Mouse (Mus musculus): ENCODE measurements around the gene Irx4. TPM values are rescaled to one million over a fixed set of nuclear protein-coding genes. Genes with fewer than 3 reads are reported as not detected.

Irx4 gene
- polyA plus RNA-seq, 1 experiment, result not detected

DNA sequence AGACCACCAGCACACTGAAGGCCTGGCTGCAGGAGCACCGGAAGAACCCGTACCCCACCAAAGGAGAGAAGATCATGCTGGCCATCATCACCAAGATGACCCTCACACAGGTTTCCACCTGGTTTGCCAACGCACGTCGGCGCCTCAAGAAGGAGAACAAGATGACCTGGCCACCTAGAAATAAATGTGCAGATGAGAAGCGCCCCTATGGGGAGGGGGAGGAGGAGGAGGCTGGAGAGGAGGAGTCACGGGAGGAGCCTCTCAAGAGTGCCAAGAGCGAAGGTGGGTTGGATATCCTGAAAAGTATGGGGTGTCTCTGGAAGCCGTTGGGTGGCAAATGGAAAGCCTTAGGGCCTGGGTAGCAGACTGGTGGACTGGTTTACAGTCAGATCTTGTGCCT is 7.3 kb downstream of the Irx4 start:
- no peaks in the 10 kb centered on the region for H3K9me3 ChIP-seq (ENCODE audit: control insufficient read depth, low read length)
- H3K27me3 ChIP-seq (ENCODE audit: control insufficient read depth), result peaks cover 99% of the 10 kb centered on the region
- no peaks in the 10 kb centered on the region for H3K4me1 ChIP-seq (ENCODE audit: control insufficient read depth)
- no peak for TF ChIP-seq GATA1 (IDR thresholded peaks at IDR 0.05; ENCODE audit: low read length)
- no peak for TF ChIP-seq TAL1 (IDR thresholded peaks at IDR 0.05; ENCODE audit: low read length)
- no peak overlapping the region for H3K4me3 ChIP-seq (replicated peaks)
- H3K36me3 ChIP-seq (ENCODE audit: control insufficient read depth), result no peaks in the 10 kb centered on the region

DNA sequence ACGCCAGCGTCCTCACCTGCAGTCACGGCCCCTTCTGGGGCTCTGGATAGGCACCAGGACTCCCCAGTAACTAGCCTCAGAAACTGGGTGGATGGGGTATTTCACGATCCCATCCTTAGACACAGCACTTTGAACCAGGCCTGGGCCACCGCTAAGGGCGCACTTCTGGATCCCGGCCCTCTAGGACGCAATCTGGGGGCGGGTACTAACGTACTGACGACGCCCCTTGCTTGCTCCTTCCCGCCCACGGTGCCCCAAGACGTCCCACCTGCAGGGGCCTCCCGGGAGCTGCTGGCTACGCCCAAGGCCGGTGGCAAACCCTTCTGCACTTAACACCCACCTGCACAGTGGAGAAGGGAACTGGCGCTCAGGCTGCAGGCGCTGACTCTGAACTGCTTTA is 8.4 kb downstream of the Irx4 start:
- Histone ChIP-seq H3K36me3 (ENCODE audit: control insufficient read depth) (no peaks in the 10 kb centered on the region), H3K9me3 (ENCODE audit: control insufficient read depth, low read length) (no peaks in the 10 kb centered on the region), H3K4me1 (ENCODE audit: control insufficient read depth) (no peaks in the 10 kb centered on the region), H3K4me3 (replicated peaks) (no peak overlapping the region), H3K27me3 (ENCODE audit: control insufficient read depth) (peaks cover 99% of the 10 kb centered on the region)
- no peak for TF ChIP-seq GATA1 (IDR thresholded peaks at IDR 0.05; ENCODE audit: low read length)
- TF ChIP-seq TAL1 (IDR thresholded peaks at IDR 0.05; ENCODE audit: low read length), result no peak

DNA sequence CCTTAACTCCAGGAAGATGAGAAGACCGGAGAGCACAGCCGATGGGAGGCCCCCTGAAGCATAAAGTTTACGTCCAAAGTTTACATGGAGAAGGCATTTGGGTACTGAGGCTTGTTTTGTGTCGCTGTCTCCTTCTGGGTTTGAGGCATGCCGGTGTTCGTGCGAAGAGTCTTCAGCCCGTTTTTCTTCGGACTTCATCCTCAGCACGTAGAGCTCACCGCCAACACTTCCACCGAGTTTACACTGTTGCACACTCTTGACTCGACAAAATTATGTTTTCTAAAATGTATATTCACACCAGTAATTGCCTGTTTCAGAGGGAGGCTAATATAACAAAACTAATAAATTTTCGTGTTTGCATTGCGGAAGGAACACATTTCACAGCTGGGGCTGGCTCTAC is 9.0 kb downstream of the Irx4 start:
- Histone ChIP-seq H3K27me3 (ENCODE audit: control insufficient read depth) (peaks cover 99% of the 10 kb centered on the region), H3K36me3 (ENCODE audit: control insufficient read depth) (no peaks in the 10 kb centered on the region), H3K9me3 (ENCODE audit: control insufficient read depth, low read length) (no peaks in the 10 kb centered on the region), H3K4me3 (replicated peaks) (no peak overlapping the region), H3K4me1 (ENCODE audit: control insufficient read depth) (no peaks in the 10 kb centered on the region)
- TF ChIP-seq TAL1 (IDR thresholded peaks at IDR 0.05; ENCODE audit: low read length) (no peak), GATA1 (IDR thresholded peaks at IDR 0.05; ENCODE audit: low read length) (no peak)

DNA sequence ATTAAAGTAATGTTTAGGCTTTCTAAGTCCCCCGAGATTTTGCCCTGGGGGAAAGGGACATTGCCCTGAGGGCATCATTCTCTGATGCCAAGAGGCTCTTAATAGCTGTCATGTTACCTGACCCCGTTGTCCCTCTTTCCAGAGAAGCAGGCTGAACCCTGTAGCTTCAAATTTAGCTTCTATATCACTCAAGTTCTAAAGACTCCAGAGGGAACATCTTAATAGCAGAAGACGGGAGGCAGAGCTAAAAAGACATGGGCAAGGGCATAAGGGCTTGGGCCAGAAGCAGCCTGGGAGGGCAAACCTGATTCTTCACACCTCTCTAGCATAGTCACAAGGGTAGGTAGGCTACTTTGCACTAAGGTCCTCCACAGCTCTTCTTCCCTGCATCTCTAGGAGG is 9.6 kb downstream of the Irx4 start:
- Histone ChIP-seq H3K9me3 (ENCODE audit: control insufficient read depth, low read length) (no peaks in the 10 kb centered on the region), H3K36me3 (ENCODE audit: control insufficient read depth) (no peaks in the 10 kb centered on the region), H3K4me1 (ENCODE audit: control insufficient read depth) (no peaks in the 10 kb centered on the region), H3K4me3 (replicated peaks) (no peak overlapping the region), H3K27me3 (ENCODE audit: control insufficient read depth) (peaks cover 97% of the 10 kb centered on the region)
- TF ChIP-seq TAL1 (IDR thresholded peaks at IDR 0.05; ENCODE audit: low read length) (no peak), GATA1 (IDR thresholded peaks at IDR 0.05; ENCODE audit: low read length) (no peak)

DNA sequence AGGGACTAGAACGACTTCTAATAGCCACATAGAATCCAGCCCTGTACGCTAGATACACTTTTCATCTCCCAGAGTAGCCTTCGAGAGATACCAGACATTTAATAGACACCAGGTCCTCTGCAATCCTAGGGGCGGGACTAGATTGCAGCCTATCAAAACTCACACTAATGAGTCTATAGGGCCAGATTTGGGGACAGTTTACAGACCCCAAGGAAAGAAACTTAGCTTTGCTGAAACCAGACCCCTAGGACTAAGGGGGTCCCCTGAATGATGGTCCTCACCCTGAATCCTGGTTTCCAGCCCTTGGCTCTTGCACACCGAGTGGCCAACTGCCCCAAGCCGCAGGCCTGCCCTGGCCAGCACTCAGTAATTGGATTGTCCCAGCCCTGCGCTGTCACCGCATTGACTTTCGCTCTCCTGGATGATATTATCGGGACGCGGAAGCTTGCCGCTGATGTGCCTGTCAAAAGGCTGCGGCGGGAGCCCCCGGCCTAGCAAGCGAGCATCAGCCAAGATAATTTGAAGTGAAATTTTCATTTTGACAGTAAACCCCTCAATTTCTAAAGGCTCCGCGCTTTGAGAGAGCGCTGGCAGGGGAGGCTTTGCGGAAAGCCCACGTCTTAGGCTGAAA is 10.3 kb downstream of the Irx4 start:
- Histone ChIP-seq H3K9me3 (ENCODE audit: control insufficient read depth, low read length) (no peaks in the 10 kb centered on the region), H3K27me3 (ENCODE audit: control insufficient read depth) (peaks cover 90% of the 10 kb centered on the region), H3K4me3 (replicated peaks) (no peak overlapping the region), H3K36me3 (ENCODE audit: control insufficient read depth) (no peaks in the 10 kb centered on the region), H3K4me1 (ENCODE audit: control insufficient read depth) (no peaks in the 10 kb centered on the region)
- no peak for TF ChIP-seq GATA1 (IDR thresholded peaks at IDR 0.05; ENCODE audit: low read length)
- TF ChIP-seq TAL1 (IDR thresholded peaks at IDR 0.05; ENCODE audit: low read length), result no peak

DNA sequence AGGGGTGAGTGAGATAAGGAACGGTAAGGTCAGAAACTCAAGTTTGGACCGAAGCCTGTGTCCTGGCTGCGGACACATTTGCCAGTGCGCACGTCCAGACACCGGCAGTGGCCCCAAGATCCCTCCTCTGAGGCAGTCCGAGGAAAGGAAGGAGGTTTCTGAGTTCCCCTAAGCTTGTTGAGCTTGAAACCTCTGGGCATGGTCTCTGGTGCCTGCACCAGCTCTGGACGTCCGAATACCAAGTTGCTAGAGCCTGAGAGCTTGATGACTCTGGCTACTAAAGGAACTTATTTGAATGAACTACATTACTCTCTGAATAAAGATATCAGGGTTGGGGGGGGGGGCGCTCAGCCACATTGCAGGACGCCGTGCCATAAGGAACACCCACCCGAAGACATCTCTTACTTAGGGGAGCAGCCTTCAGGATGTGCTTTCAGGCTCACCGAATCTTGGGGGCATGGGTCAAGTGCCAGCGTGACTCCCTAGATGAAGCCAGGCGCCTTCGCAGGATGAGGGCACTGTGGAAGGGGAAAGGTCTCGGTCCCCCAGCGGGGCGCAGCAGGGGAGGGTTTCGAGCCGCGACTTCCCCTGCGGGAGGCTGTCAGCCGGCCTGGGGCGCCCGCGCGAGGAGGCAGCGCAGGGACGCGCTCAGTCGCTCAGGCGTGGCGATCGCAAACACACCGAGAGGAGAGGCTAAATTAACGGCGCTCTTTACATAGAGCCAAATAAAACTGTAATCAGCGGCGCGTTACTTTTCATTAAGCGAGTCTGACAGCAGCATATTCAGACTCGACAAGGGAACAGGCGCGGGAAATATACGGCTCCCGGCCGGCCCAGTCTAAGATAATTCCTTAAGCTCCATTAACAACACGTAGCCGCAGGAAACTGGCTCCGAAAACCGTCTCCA is 11.3 kb downstream of the Irx4 start:
- H3K27me3 ChIP-seq (ENCODE audit: control insufficient read depth), result peaks cover 81% of the 10 kb centered on the region
- no peak overlapping the region for H3K4me3 ChIP-seq (replicated peaks)
- no peaks in the 10 kb centered on the region for H3K9me3 ChIP-seq (ENCODE audit: control insufficient read depth, low read length)
- no peaks in the 10 kb centered on the region for H3K36me3 ChIP-seq (ENCODE audit: control insufficient read depth)
- H3K4me1 ChIP-seq (ENCODE audit: control insufficient read depth), result no peaks in the 10 kb centered on the region
- no peak for TF ChIP-seq GATA1 (IDR thresholded peaks at IDR 0.05; ENCODE audit: low read length)
- TF ChIP-seq TAL1 (IDR thresholded peaks at IDR 0.05; ENCODE audit: low read length), result no peak

DNA sequence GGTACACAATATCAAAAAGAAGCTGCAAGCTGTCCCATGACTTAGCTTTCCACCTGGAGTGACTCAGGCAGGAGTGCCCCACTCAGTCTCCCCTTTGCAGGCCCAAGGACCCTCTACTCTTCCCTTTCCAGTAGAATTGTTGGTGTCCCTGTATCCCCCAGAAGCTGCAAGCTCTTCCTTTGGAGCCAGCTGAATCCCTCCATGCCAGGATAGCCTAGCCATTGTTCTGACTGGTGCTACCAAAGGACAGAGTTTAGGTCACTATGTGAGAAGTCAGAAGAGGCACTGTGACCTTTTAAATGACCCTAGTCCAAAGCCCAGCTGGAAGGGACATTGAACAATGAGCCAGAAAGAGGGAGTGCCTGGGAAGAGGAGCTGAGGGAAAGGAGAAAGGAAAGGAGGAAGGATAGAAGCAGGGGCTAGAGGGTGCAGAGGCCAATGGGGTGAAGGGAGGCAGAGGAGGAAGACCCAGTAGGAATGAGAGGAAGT is 12.6 kb downstream of the Irx4 start:
- no peak overlapping the region for H3K4me3 ChIP-seq (replicated peaks)
- H3K9me3 ChIP-seq (ENCODE audit: control insufficient read depth, low read length), result no peaks in the 10 kb centered on the region
- H3K36me3 ChIP-seq (ENCODE audit: control insufficient read depth), result no peaks in the 10 kb centered on the region
- TF ChIP-seq TAL1 (IDR thresholded peaks at IDR 0.05; ENCODE audit: low read length), result no peak
- TF ChIP-seq GATA1 (IDR thresholded peaks at IDR 0.05; ENCODE audit: low read length), result no peak
- H3K4me1 ChIP-seq (ENCODE audit: control insufficient read depth), result no peaks in the 10 kb centered on the region
- H3K27me3 ChIP-seq (ENCODE audit: control insufficient read depth), result peaks cover 69% of the 10 kb centered on the region

DNA sequence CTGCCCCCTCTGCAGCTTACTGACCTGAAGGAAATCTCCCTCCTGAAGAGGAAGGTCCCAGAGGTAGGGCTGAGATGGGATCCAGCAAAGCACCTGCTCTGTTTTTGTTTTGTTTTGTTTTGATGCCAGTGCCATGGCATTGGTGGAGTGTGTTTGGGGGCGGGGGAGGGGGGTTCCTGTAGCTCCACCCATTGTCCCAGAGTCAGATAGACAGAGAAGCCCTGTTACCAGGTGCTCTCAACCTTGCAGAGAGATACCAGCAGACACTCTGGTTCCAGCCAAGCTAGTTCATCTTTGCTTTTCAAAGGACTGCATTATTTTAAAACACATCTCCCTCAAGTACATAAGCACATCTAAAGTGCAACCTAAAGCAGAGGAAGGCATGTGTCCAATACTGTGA is 13.3 kb downstream of the Irx4 start:
- TF ChIP-seq TAL1 (IDR thresholded peaks at IDR 0.05; ENCODE audit: low read length) (no peak), GATA1 (IDR thresholded peaks at IDR 0.05; ENCODE audit: low read length) (no peak)
- peaks cover 62% of the 10 kb centered on the region for H3K27me3 ChIP-seq (ENCODE audit: control insufficient read depth)
- no peaks in the 10 kb centered on the region for H3K4me1 ChIP-seq (ENCODE audit: control insufficient read depth)

DNA sequence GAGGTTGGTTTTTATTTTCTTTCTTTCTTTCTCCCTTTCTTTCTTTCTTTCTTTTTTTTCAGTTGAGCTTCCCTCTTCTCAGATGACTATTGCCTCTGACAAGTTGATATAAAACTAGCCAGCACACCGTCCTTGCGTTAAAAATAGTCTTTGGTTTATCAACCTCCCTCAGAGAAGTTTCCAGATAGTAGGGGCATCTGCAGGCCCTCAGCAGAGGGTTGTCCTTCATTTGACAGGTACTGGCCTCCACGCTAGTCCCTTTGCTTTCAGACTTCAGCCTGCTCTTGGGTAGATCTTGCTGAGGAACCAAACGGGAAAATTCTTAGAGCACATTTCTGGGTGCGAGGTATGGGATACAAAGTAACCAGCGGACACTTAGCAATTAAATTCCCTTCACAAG is 17.1 kb downstream of the Irx4 start:
- no peaks in the 10 kb centered on the region for H3K4me1 ChIP-seq (ENCODE audit: control insufficient read depth)
- H3K9me3 ChIP-seq (ENCODE audit: control insufficient read depth, low read length), result no peaks in the 10 kb centered on the region
- TF ChIP-seq GATA1 (IDR thresholded peaks at IDR 0.05; ENCODE audit: low read length) (no peak), TAL1 (IDR thresholded peaks at IDR 0.05; ENCODE audit: low read length) (no peak)
- H3K27me3 ChIP-seq (ENCODE audit: control insufficient read depth), result peaks cover 23% of the 10 kb centered on the region
- H3K36me3 ChIP-seq (ENCODE audit: control insufficient read depth), result no peaks in the 10 kb centered on the region
- no peak overlapping the region for H3K4me3 ChIP-seq (replicated peaks)

More for the DNA sequence above, 13.3 kb downstream of the Irx4 start:
- Histone ChIP-seq H3K9me3 (ENCODE audit: control insufficient read depth, low read length) (no peaks in the 10 kb centered on the region), H3K36me3 (ENCODE audit: control insufficient read depth) (no peaks in the 10 kb centered on the region), H3K4me3 (replicated peaks) (no peak overlapping the region)

All from erythroblast, embryonic 14.5 days (primary cell).